Mouse (Mus musculus) intestine, embryonic 15.5 days (tissue): ENCODE results near the gene St13. TPM values are rescaled to one million over a fixed set of nuclear protein-coding genes. Genes with fewer than 3 reads are reported as not detected.
"Not testable (repeated sequence)": the region's sequence is repeated elsewhere in the genome, so short reads cannot be mapped to it uniquely, and the experiment has no call there.

Experiments
- ATAC-seq: fragments of 200-750 bp; cut with Nextera tagmentation; 2 replicates; pipeline ENCODE4 v1.8.0; 2017; ENCODE audit warnings: moderate TSS enrichment, moderate library complexity
- H3K27ac ChIP-seq: fragments of 300-500 bp; sonication (generic); 2 replicates; pipeline ENCODE4 v1.5.1; 2015; ENCODE audit warnings: mild to moderate bottlenecking, inconsistent platforms
- H3K27me3 ChIP-seq: fragments of 300-500 bp; sonication (generic); replicated peaks from 2 replicates; pipeline ENCODE4 v1.6.1; 2015; ENCODE audit warnings: inconsistent platforms
- H3K36me3 ChIP-seq: fragments of 300-500 bp; sonication (generic); 2 replicates; pipeline ENCODE4 v1.6.1; 2015; ENCODE audit warnings: inconsistent platforms
- H3K4me1 ChIP-seq: fragments of 300-500 bp; sonication (generic); replicated peaks from 2 replicates; pipeline ENCODE4 v1.6.1; 2015; ENCODE audit warnings: inconsistent platforms
- H3K4me2 ChIP-seq: fragments of 300-500 bp; sonication (generic); replicated peaks from 2 replicates; pipeline ENCODE4 v1.6.1; 2015; ENCODE audit warnings: mild to moderate bottlenecking, inconsistent platforms
- H3K4me3 ChIP-seq: fragments of 300-500 bp; sonication (generic); replicated peaks from 2 replicates; pipeline ENCODE4 v1.5.1; 2015; ENCODE audit warnings: inconsistent platforms
- H3K9ac ChIP-seq: fragments of 300-500 bp; sonication (generic); 2 replicates; pipeline ENCODE4 v1.6.1; 2015; ENCODE audit warnings: inconsistent platforms
- H3K9me3 ChIP-seq: fragments of 300-500 bp; sonication (generic); 2 replicates; pipeline ENCODE4 v1.6.1; 2016; ENCODE audit warnings: inconsistent platforms
- WGBS: fragments of 180-500 bp; shearing (Covaris S2); methylation state at CpG from one replicate; pipeline ENCODE4 v1.1.7; 2015; 5-methylcytosine and 5-hydroxymethylcytosine counted together
- polyA plus RNA-seq: library from polyadenylated mRNA; unstranded; fragments of >200 nt; fragmentation: Nextera tagmentation; extraction: Ambion mirVana; gene quantifications from 2 replicates; pipeline ENCODE4 v1.2.1, GENCODE M21; 2015

Gene St13
- 145 and 170 TPM in 2 replicates for polyA plus RNA-seq

GRCm38 (mm10) chr15:81399638-81400315 is at the start of gene St13, which contains the start of gene Xpnpep3:
St13 (minus strand) TSS chr15:81400077.
Xpnpep3 (plus strand) TSS chr15:81400138.
- ATAC-seq: peak; percentile 100
- WGBS: under 1% methylated on average over 50 of the region's 50 CpGs
- H3K4me2 ChIP-seq: peak within 1 kb of the TSS; percentile 63

GRCm38 (mm10) chr15:81448463-81448862 is 48.6 kb upstream of the St13 start:
- peak; percentile 59 for ATAC-seq
- Histone ChIP-seq H3K27me3 (no peaks in the 10 kb centered on the region), H3K4me3 (no peak overlapping the region), H3K9ac (no peak overlapping the region), H3K4me2 (no peak overlapping the region), H3K27ac (no peak overlapping the region), H3K4me1 (no peaks in the 10 kb centered on the region), H3K36me3 (peaks cover 3% of the 10 kb centered on the region; the same call in 1 of the 2 replicates), H3K9me3 (no peaks in the 10 kb centered on the region)
- WGBS: 41% methylated on average over 3 of the region's 3 CpGs

More at GRCm38 (mm10) chr15:81399638-81400315, at the start of gene St13, which contains the start of gene Xpnpep3:
- Histone ChIP-seq H3K27ac (peak within 1 kb of the TSS; percentile 88), H3K9me3 (no peaks in the 10 kb centered on the region), H3K4me1 (no peaks in the 10 kb centered on the region; the same call in 1 of the 2 replicates), H3K9ac (peak within 1 kb of the TSS; percentile 95), H3K36me3 (no peaks in the 10 kb centered on the region), H3K4me3 (peak within 1 kb of the TSS; percentile 89), H3K27me3 (no peaks in the 10 kb centered on the region)

GRCm38 (mm10) chr15:81439236-81439635 is 39.4 kb upstream of the St13 start:
- Histone ChIP-seq H3K4me3 (no peak overlapping the region), H3K36me3 (peaks cover 3% of the 10 kb centered on the region; the same call in 1 of the 2 replicates), H3K9ac (no peak overlapping the region), H3K4me2 (no peak overlapping the region), H3K27ac (no peak overlapping the region), H3K27me3 (no peaks in the 10 kb centered on the region), H3K4me1 (no peaks in the 10 kb centered on the region), H3K9me3 (no peaks in the 10 kb centered on the region)
- ATAC-seq: no peak

GRCm38 (mm10) chr15:81438345-81438744 is 38.5 kb upstream of the St13 start:
- 100% methylated on average over 1 of the region's 1 CpGs for WGBS
- Histone ChIP-seq H3K36me3 (peaks cover 3% of the 10 kb centered on the region; the same call in 1 of the 2 replicates), H3K4me1 (no peaks in the 10 kb centered on the region), H3K9ac (no peak overlapping the region), H3K27ac (no peak overlapping the region), H3K9me3 (no peaks in the 10 kb centered on the region), H3K4me3 (no peak overlapping the region), H3K27me3 (no peaks in the 10 kb centered on the region), H3K4me2 (no peak overlapping the region)
- no peak for ATAC-seq

- no peak for ATAC-seq
- Histone ChIP-seq H3K27ac (no peak overlapping the region), H3K36me3 (0 out of 2 replicates have a peak, but pooled peaks cover 14% of the 10 kb centered on the region), H3K9me3 (no peaks in the 10 kb centered on the region), H3K4me2 (no peak overlapping the region), H3K4me3 (no peak overlapping the region), H3K27me3 (no peaks in the 10 kb centered on the region), H3K4me1 (no peaks in the 10 kb centered on the region), H3K9ac (no peak overlapping the region)
- 65% methylated on average over 1 of the region's 1 CpGs for WGBS
These were observed 31.3 kb upstream of the St13 start for GRCm38 (mm10) chr15:81431195-81431594.

GRCm38 (mm10) chr15:81427947-81428346 is 28.1 kb upstream of the St13 start:
- Histone ChIP-seq H3K4me2 (no peak overlapping the region), H3K36me3 (0 out of 2 replicates have a peak, but pooled peaks cover 14% of the 10 kb centered on the region), H3K27ac (no peak overlapping the region), H3K9me3 (no peaks in the 10 kb centered on the region), H3K27me3 (no peaks in the 10 kb centered on the region), H3K4me3 (no peak overlapping the region), H3K4me1 (no peaks in the 10 kb centered on the region), H3K9ac (no peak overlapping the region)
- WGBS: 79% methylated on average over 2 of the region's 2 CpGs
- ATAC-seq: no peak

GRCm38 (mm10) chr15:81425311-81425710 is 25.4 kb upstream of the St13 start:
- Histone ChIP-seq H3K27ac (no peak overlapping the region), H3K27me3 (no peaks in the 10 kb centered on the region), H3K9ac (no peak overlapping the region), H3K4me2 (no peak overlapping the region), H3K36me3 (0 out of 2 replicates have a peak, but pooled peaks cover 6% of the 10 kb centered on the region), H3K9me3 (no peaks in the 10 kb centered on the region), H3K4me3 (no peak overlapping the region), H3K4me1 (no peaks in the 10 kb centered on the region)
- WGBS: 83% methylated on average over 3 of the region's 3 CpGs
- no peak for ATAC-seq

- ATAC-seq: peak; percentile 46; the same call in 1 of the 2 replicates
- H3K4me1 ChIP-seq: no peaks in the 10 kb centered on the region
- H3K36me3 ChIP-seq: no peaks in the 10 kb centered on the region
- no peak overlapping the region; the same call in 1 of the 2 replicates for H3K9ac ChIP-seq
- no peaks in the 10 kb centered on the region for H3K27me3 ChIP-seq
- WGBS: 46% methylated on average over 7 of the region's 7 CpGs
- H3K4me3 ChIP-seq: no peak overlapping the region
- no peaks in the 10 kb centered on the region for H3K9me3 ChIP-seq
- H3K4me2 ChIP-seq: peak overlapping the region; percentile 39
- peak overlapping the region; percentile 80 for H3K27ac ChIP-seq
These were observed 22.3 kb upstream of the St13 start for GRCm38 (mm10) chr15:81422156-81422681.

- H3K9ac ChIP-seq: no peak overlapping the region
- H3K27ac ChIP-seq: peak overlapping the region; percentile 56
- no peaks in the 10 kb centered on the region for H3K9me3 ChIP-seq
- ATAC-seq: peak; percentile 37; the same call in 1 of the 2 replicates
- H3K4me3 ChIP-seq: no peak overlapping the region
- no peak overlapping the region; the same call in 1 of the 2 replicates for H3K4me2 ChIP-seq
- H3K36me3 ChIP-seq: no peaks in the 10 kb centered on the region
- WGBS: 31% methylated on average over 1 of the region's 1 CpGs
- H3K27me3 ChIP-seq: no peaks in the 10 kb centered on the region
- 0 out of 2 replicates have a peak, but pooled peaks cover 4% of the 10 kb centered on the region for H3K4me1 ChIP-seq
These were observed 21.6 kb upstream of the St13 start for GRCm38 (mm10) chr15:81421454-81421853.

- no peak overlapping the region for H3K4me2 ChIP-seq
- H3K27me3 ChIP-seq: no peaks in the 10 kb centered on the region
- H3K36me3 ChIP-seq: no peaks in the 10 kb centered on the region
- H3K4me3 ChIP-seq: no peak overlapping the region
- H3K27ac ChIP-seq: no peak overlapping the region
- no peak for ATAC-seq
- 0 out of 2 replicates have a peak, but pooled peaks cover 4% of the 10 kb centered on the region for H3K4me1 ChIP-seq
- H3K9me3 ChIP-seq: no peaks in the 10 kb centered on the region
- WGBS: 81% methylated on average over 4 of the region's 4 CpGs
- H3K9ac ChIP-seq: no peak overlapping the region
These were observed 18.2 kb upstream of the St13 start for GRCm38 (mm10) chr15:81418065-81418464.

GRCm38 (mm10) chr15:81416763-81417310 is 17.0 kb upstream of the St13 start:
- H3K27me3 ChIP-seq, H3K9ac ChIP-seq, H3K36me3 ChIP-seq, H3K27ac ChIP-seq, H3K4me1 ChIP-seq, H3K9me3 ChIP-seq: not testable (repeated sequence)
- H3K4me2 ChIP-seq: peak overlapping the region; percentile 46
- 3% methylated on average over 22 of the region's 22 CpGs for WGBS
- ATAC-seq: peak; percentile 92
- peak overlapping the region; percentile 13; the same call in 1 of the 2 replicates for H3K4me3 ChIP-seq

- Histone ChIP-seq H3K36me3 (no peaks in the 10 kb centered on the region), H3K4me2 (no peak within 1 kb of the TSS), H3K4me3 (no peak within 1 kb of the TSS), H3K27me3 (no peaks in the 10 kb centered on the region), H3K9ac (no peak within 1 kb of the TSS), H3K4me1 (no peaks in the 10 kb centered on the region), H3K9me3 (no peaks in the 10 kb centered on the region), H3K27ac (no peak within 1 kb of the TSS)
- ATAC-seq: no peak
- WGBS: 96% methylated on average over 1 of the region's 1 CpGs
These were observed 8.3 kb upstream of the St13 start, which contains the start of gene Dnajb7 for GRCm38 (mm10) chr15:81408199-81408598. Dnajb7 (minus strand) TSS chr15:81408299.
